21 mouse cellular contexts compared by ENCODE assay signal in the genomic region with DNA sequence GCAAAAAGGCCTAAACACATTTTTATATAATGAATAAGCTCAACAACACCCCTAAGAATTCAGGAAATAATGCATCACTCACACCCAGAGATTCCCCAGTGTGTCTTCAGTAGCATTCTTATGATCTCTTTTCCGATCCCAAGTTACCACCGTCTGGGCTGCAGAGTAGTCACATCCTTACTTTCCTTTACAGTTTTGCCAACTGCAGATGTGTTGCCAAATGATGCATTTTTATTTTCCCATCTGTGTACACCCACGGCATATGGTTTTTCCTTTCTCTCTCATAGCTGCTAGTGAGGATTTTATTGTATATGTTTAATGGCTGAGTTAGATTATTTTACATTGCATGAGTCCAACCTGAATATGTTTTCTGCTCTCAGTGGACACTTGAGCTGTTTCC.
DNase-seq lines count a peak whose midpoint lies in the region; ATAC-seq and TF ChIP-seq lines count a peak whose summit lies in the region.
"Had no signal": no experiment of that assay in that cellular context is flagged by ENCODE, and none has a peak within 500 bp of the region (broad histone marks: within the 10 kb centered on the region; RNA-seq: fewer than 3 reads in every experiment).

No protein-coding gene starts in this region.

- TF ChIP-seq CTCF in lung, embryonic 14.5 days (IDR thresholded peaks at IDR 0.05; ENCODE audit: low read depth): no peak
- TF ChIP-seq CTCF in brain, embryonic 14.5 days (IDR thresholded peaks at IDR 0.05; ENCODE audit: borderline replicate concordance, extremely low read depth, insufficient read depth, insufficient read length): no peak

- no peak overlapping the region for H3K4me2 ChIP-seq in forebrain, embryonic 14.5 days (ENCODE audit: low read length)
- H3K4me2 ChIP-seq in forebrain, embryonic 13.5 days: no peak overlapping the region
- no peak overlapping the region for H3K4me2 ChIP-seq in lung, embryonic 14.5 days
- H3K4me2 ChIP-seq: forebrain, embryonic 12.5 days; hindbrain, embryonic 13.5 days; limb, embryonic 12.5 days; liver, embryonic 12.5 days; midbrain, embryonic 12.5 days had no signal

- H3K36me3 ChIP-seq in forebrain, embryonic 14.5 days (ENCODE audit: control insufficient read depth, insufficient read depth, low read length): no peaks in the 10 kb centered on the region
- H3K36me3 ChIP-seq in forebrain, embryonic 13.5 days (ENCODE audit: poor library complexity, severe bottlenecking): no peaks in the 10 kb centered on the region
- no peaks in the 10 kb centered on the region for H3K36me3 ChIP-seq in lung, embryonic 14.5 days (ENCODE audit: insufficient read depth)
- H3K36me3 ChIP-seq: forebrain, embryonic 12.5 days; hindbrain, embryonic 13.5 days; limb, embryonic 12.5 days; liver, embryonic 12.5 days; midbrain, embryonic 12.5 days had no signal

- peak; percentile 50 for DNase-seq in forebrain, embryonic 14.5 days (ENCODE audit: low spot score)
- DNase-seq in layer of hippocampus, adult 8-10 months (ENCODE audit: low spot score in 2 of 2): peak; percentile 26 to 32
- DNase-seq in layer of hippocampus, adult 9-10 months (ENCODE audit: low spot score): no peak
- DNase-seq in lung, embryonic 14.5 days: peak; percentile 13
- no peak for DNase-seq in lung, postnatal 14 days
- peak; percentile 59 for DNase-seq in brain, embryonic 14.5 days (ENCODE audit: low read depth)
- DNase-seq: adrenal gland, postnatal 10 days; cerebellum, adult 8-10 months; gastrocnemius, adult 2 months; kidney, adult 2 months; layer of hippocampus, postnatal 36 days; lung, adult 18-20 months; thymus, adult 2 months; thymus, postnatal 4 days had no signal

- ATAC-seq in forebrain, embryonic 14.5 days: no peak
- no peak for ATAC-seq in forebrain, embryonic 13.5 days
- ATAC-seq in lung, embryonic 14.5 days (ENCODE audit: insufficient read depth): no peak
- ATAC-seq: liver, embryonic 12.5 days had no signal

- H3K27me3 ChIP-seq in forebrain, embryonic 14.5 days (replicated peaks; ENCODE audit: control insufficient read depth, insufficient read depth, low read length): no peaks in the 10 kb centered on the region
- no peaks in the 10 kb centered on the region for H3K27me3 ChIP-seq in forebrain, embryonic 13.5 days
- no peaks in the 10 kb centered on the region for H3K27me3 ChIP-seq in lung, embryonic 14.5 days (ENCODE audit: insufficient read depth, low read length)
- H3K27me3 ChIP-seq: forebrain, embryonic 12.5 days; hindbrain, embryonic 13.5 days; limb, embryonic 12.5 days; liver, embryonic 12.5 days; midbrain, embryonic 12.5 days had no signal

- H3K4me3 ChIP-seq in forebrain, embryonic 14.5 days (ENCODE audit: low read depth, low read length): no peak overlapping the region
- H3K4me3 ChIP-seq in forebrain, embryonic 13.5 days: no peak overlapping the region
- no peak overlapping the region for H3K4me3 ChIP-seq in lung, embryonic 14.5 days (ENCODE audit: low read depth, low read length)
- H3K4me3 ChIP-seq: forebrain, embryonic 12.5 days; gastrocnemius, adult 2 months; hindbrain, embryonic 13.5 days; limb, embryonic 12.5 days; liver, embryonic 12.5 days; midbrain, embryonic 12.5 days had no signal

- no peak for TF ChIP-seq POLR2A in brain, embryonic 14.5 days (IDR thresholded peaks at IDR 0.05; ENCODE audit: borderline replicate concordance, extremely low read depth, insufficient read depth, insufficient read length, poor library complexity, severe bottlenecking)

- H3K27ac ChIP-seq in forebrain, embryonic 14.5 days (ENCODE audit: low read depth, low read length): no peak overlapping the region
- no peak overlapping the region for H3K27ac ChIP-seq in forebrain, embryonic 13.5 days
- H3K27ac ChIP-seq in lung, embryonic 14.5 days (ENCODE audit: low read depth): no peak overlapping the region
- H3K27ac ChIP-seq: forebrain, embryonic 12.5 days; gastrocnemius, adult 2 months; hindbrain, embryonic 13.5 days; kidney, postnatal 0 days; limb, embryonic 12.5 days; liver, embryonic 12.5 days; midbrain, embryonic 12.5 days had no signal

- 70% methylated on average over 3 of the region's 3 CpGs for WGBS in forebrain, embryonic 14.5 days
- WGBS in forebrain, embryonic 13.5 days: 77% methylated on average over 3 of the region's 3 CpGs
- 48% methylated on average over 3 of the region's 3 CpGs for WGBS in lung, embryonic 14.5 days

- H3K9ac ChIP-seq in forebrain, embryonic 14.5 days (ENCODE audit: low read length): no peak overlapping the region
- no peak overlapping the region for H3K9ac ChIP-seq in forebrain, embryonic 13.5 days
- no peak overlapping the region for H3K9ac ChIP-seq in lung, embryonic 14.5 days
- H3K9ac ChIP-seq: forebrain, embryonic 12.5 days; hindbrain, embryonic 13.5 days; limb, embryonic 12.5 days; liver, embryonic 12.5 days; midbrain, embryonic 12.5 days had no signal

- H3K4me1 ChIP-seq in forebrain, embryonic 14.5 days (ENCODE audit: control insufficient read depth, insufficient read depth, low read length): no peaks in the 10 kb centered on the region
- H3K4me1 ChIP-seq in forebrain, embryonic 13.5 days: no peaks in the 10 kb centered on the region
- no peaks in the 10 kb centered on the region for H3K4me1 ChIP-seq in lung, embryonic 14.5 days (ENCODE audit: insufficient read depth)
- H3K4me1 ChIP-seq: forebrain, embryonic 12.5 days; limb, embryonic 12.5 days; liver, embryonic 12.5 days had no signal

- H3K9me3 ChIP-seq in forebrain, embryonic 14.5 days (replicated peaks; ENCODE audit: control insufficient read depth, low read length): no peaks in the 10 kb centered on the region
- no peaks in the 10 kb centered on the region for H3K9me3 ChIP-seq in forebrain, embryonic 13.5 days (replicated peaks)
- no peaks in the 10 kb centered on the region for H3K9me3 ChIP-seq in lung, embryonic 14.5 days (ENCODE audit: low read depth, low read length)
- H3K9me3 ChIP-seq: forebrain, embryonic 12.5 days; hindbrain, embryonic 13.5 days; limb, embryonic 12.5 days; liver, embryonic 12.5 days; midbrain, embryonic 12.5 days had no signal

Comparison
In these comparisons a context has a peak if more than half of its experiments do, and no peak if none do; other contexts are left out.
1. DNase-seq: peak in forebrain, embryonic 14.5 days (single experiment), layer of hippocampus, adult 8-10 months (2 of 2), lung, embryonic 14.5 days (single experiment) and brain, embryonic 14.5 days (single experiment); none in layer of hippocampus, adult 9-10 months (single experiment) and lung, postnatal 14 days (single experiment).